Mouse (Mus musculus) CH12.LX (cell line): ENCODE data around the gene Ccdc3. TPM values are rescaled to one million over a fixed set of nuclear protein-coding genes. Genes with fewer than 3 reads are reported as not detected.

Experiments used
- DNase-seq: peaks from one replicate; pipeline ENCODE4 v3.0.0-alpha.2; 2013; ENCODE audit errors: extremely low read depth
- H3K27ac ChIP-seq: 2 replicates; pipeline ENCODE4 v1.5.1; 2012; ENCODE audit warnings: low read depth, mild to moderate bottlenecking, control low read depth, moderate library complexity; ENCODE audit not compliant: insufficient read depth
- H3K27me3 ChIP-seq: replicated peaks from 2 replicates; pipeline ENCODE3; 2012; ENCODE audit warnings: inconsistent platforms
- H3K36me3 ChIP-seq, 2 experiments: replicated peaks in 1 of 2; 2 replicates each; pipeline versions ENCODE3 to v1.6.1; 2012; ENCODE audit warnings: inconsistent platforms in 1 of 2, low read length in 1 of 2, mild to moderate bottlenecking in 1 of 2, mixed read lengths in 1 of 2, moderate library complexity in 1 of 2; ENCODE audit not compliant: control insufficient read depth in 1 of 2, insufficient read depth in 1 of 2
- H3K4me1 ChIP-seq, 2 experiments: 2 replicates each; pipeline ENCODE4 v1.6.1; 2012; ENCODE audit warnings: inconsistent platforms in 1 of 2, moderate library complexity in 1 of 2; ENCODE audit not compliant: insufficient read depth in 2 of 2, control insufficient read depth in 1 of 2
- H3K4me2 ChIP-seq: 2 replicates; pipeline ENCODE4 v1.6.1; 2012; ENCODE audit warnings: low read depth, mild to moderate bottlenecking, control low read depth; ENCODE audit not compliant: poor library complexity, insufficient read depth, severe bottlenecking
- H3K4me3 ChIP-seq, 3 experiments: fragments of 150-350 bp in 1 of 3; sonication (generic) in 1 of 3; replicated peaks in 1 of 3; 2 replicates each; pipeline versions ENCODE3 to v1.5.1; 2011 to 2012; ENCODE audit warnings: low read depth in 2 of 3, low read length in 2 of 3, mild to moderate bottlenecking in 2 of 3, moderate library complexity in 2 of 3, control low read depth in 1 of 3, improper control_type of control experiment in 1 of 3, inconsistent platforms in 1 of 3, mixed read lengths in 1 of 3; ENCODE audit not compliant: poor library complexity in 1 of 3
- H3K79me2 ChIP-seq: replicated peaks from 2 replicates; pipeline ENCODE4 v1.6.1; 2012; ENCODE audit warnings: mild to moderate bottlenecking, moderate library complexity; ENCODE audit not compliant: control insufficient read depth, poor library complexity, insufficient read depth, severe bottlenecking; ENCODE audit errors: extremely low read depth
- H3K9ac ChIP-seq: 2 replicates; pipeline ENCODE4 v1.6.1; 2012; ENCODE audit warnings: low read depth, mild to moderate bottlenecking, control low read depth, moderate library complexity; ENCODE audit not compliant: insufficient read depth
- H3K9me3 ChIP-seq: replicated peaks from 2 replicates; pipeline ENCODE3; 2012; ENCODE audit warnings: low read length, inconsistent platforms, mixed read lengths
- BHLHE40 ChIP-seq: IDR thresholded peaks from 2 replicates; pipeline ENCODE4 v1.6.1; 2011; ENCODE audit warnings: mild to moderate bottlenecking, low read depth, low read length, improper control_type of control experiment
- CHD2 ChIP-seq: IDR thresholded peaks from 2 replicates; pipeline ENCODE4 v1.6.1; 2011; ENCODE audit warnings: low read length, improper control_type of control experiment
- E2F4 ChIP-seq: IDR thresholded peaks from 2 replicates; pipeline ENCODE4 v1.6.1; 2011; ENCODE audit warnings: low read depth, low read length, improper control_type of control experiment; ENCODE audit not compliant: insufficient replicate concordance
- ELF1 ChIP-seq: IDR thresholded peaks from 2 replicates; pipeline ENCODE4 v1.6.1; 2014; ENCODE audit warnings: low read depth, mild to moderate bottlenecking, inconsistent platforms, low read length, improper control_type of control experiment
- EP300 ChIP-seq: IDR thresholded peaks from 2 replicates; pipeline ENCODE4 v1.6.1; 2011; ENCODE audit warnings: low read length, improper control_type of control experiment
- GABPA ChIP-seq: IDR thresholded peaks from 2 replicates; pipeline ENCODE4 v1.6.1; 2012; ENCODE audit warnings: low read depth, low read length, improper control_type of control experiment, inconsistent platforms; ENCODE audit not compliant: insufficient replicate concordance
- HCFC1 ChIP-seq: IDR thresholded peaks from 2 replicates; pipeline ENCODE4 v1.6.1; 2012; ENCODE audit warnings: low read depth, mild to moderate bottlenecking, inconsistent platforms, low read length, improper control_type of control experiment
- IRF4 ChIP-seq: IDR thresholded peaks from 2 replicates; pipeline ENCODE4 v1.6.1; 2014; ENCODE audit warnings: low read depth, mild to moderate bottlenecking, inconsistent platforms, low read length, improper control_type of control experiment
- MAZ ChIP-seq: IDR thresholded peaks from 2 replicates; pipeline ENCODE4 v1.6.1; 2012; ENCODE audit warnings: low read depth, mild to moderate bottlenecking, inconsistent platforms, low read length, improper control_type of control experiment, moderate library complexity
- MYC ChIP-seq: IDR thresholded peaks from 2 replicates; pipeline ENCODE4 v1.6.1; 2011; ENCODE audit warnings: low read depth, mild to moderate bottlenecking, improper control_type of control experiment, low read length
- NRF1 ChIP-seq: IDR thresholded peaks from 2 replicates; pipeline ENCODE4 v1.6.1; 2014; ENCODE audit warnings: low read depth, mild to moderate bottlenecking, inconsistent platforms, low read length, improper control_type of control experiment, moderate library complexity
- PAX5 ChIP-seq: IDR thresholded peaks from 2 replicates; pipeline ENCODE4 v1.6.1; 2012; ENCODE audit warnings: low read length, inconsistent platforms, mixed read lengths
- POLR2A ChIP-seq: IDR thresholded peaks from 2 replicates; pipeline ENCODE4 v1.6.1; 2011; ENCODE audit warnings: low read depth, mild to moderate bottlenecking, improper control_type of control experiment, low read length
- RCOR1 ChIP-seq: conservative IDR thresholded peaks from 2 replicates; pipeline ENCODE4 v1.6.1; 2012; ENCODE audit warnings: low read depth, mild to moderate bottlenecking, inconsistent platforms, low read length, improper control_type of control experiment
- SMC3 ChIP-seq: IDR thresholded peaks from 2 replicates; pipeline ENCODE4 v1.6.1; 2011; ENCODE audit warnings: low read depth, low read length, improper control_type of control experiment
- TCF12 ChIP-seq: IDR thresholded peaks from 2 replicates; pipeline ENCODE4 v1.6.1; 2014; ENCODE audit warnings: low read depth, mild to moderate bottlenecking, inconsistent platforms, low read length, improper control_type of control experiment
- USF2 ChIP-seq: conservative IDR thresholded peaks from 2 replicates; pipeline ENCODE4 v1.6.1; 2011; ENCODE audit warnings: low read depth, low read length, improper control_type of control experiment
- ZC3H11A ChIP-seq: IDR thresholded peaks from 2 replicates; pipeline ENCODE4 v1.6.1; 2012; ENCODE audit warnings: low read depth, mild to moderate bottlenecking, inconsistent platforms, low read length, improper control_type of control experiment
- ZKSCAN1 ChIP-seq: IDR thresholded peaks from 2 replicates; pipeline ENCODE4 v1.6.1; 2012; ENCODE audit warnings: low read depth, inconsistent platforms, low read length, improper control_type of control experiment, borderline replicate concordance
- ZNF384 ChIP-seq: IDR thresholded peaks from 2 replicates; pipeline ENCODE4 v1.6.1; 2012; ENCODE audit warnings: low read depth, low read length, improper control_type of control experiment, inconsistent platforms
- dilution Hi-C: fragments of 300-500 bp; cut with MboI; formaldehyde crosslinking; loops from 2 replicates; pipeline ENCODE4 v1.14.3; 2020; ENCODE audit warnings: low sequenced_read_pairs; ENCODE audit not compliant: extremely low pct_unique_long_range_greater_than_20kb, extremely low pct_ligation_motif_present
- in situ Hi-C: fragments of 300-500 bp; cut with MboI; formaldehyde crosslinking; loops from 3 replicates; pipeline ENCODE4 v1.14.3; 2019; ENCODE audit warnings: low sequenced_read_pairs, low pct_ligation_motif_present, low pct_unique_long_range_greater_than_20kb, mixed read lengths
- polyA plus RNA-seq: library from polyadenylated mRNA; unstranded; fragments of >175 nt; gene quantifications from 2 replicates; pipeline ENCODE4 v1.2.1, GENCODE M21; 2012; ENCODE audit warnings: low read depth; ENCODE audit not compliant: insufficient read length
- total RNA-seq, 2 experiments: library from RNA; depleted of rRNA; stranded (reverse); fragments of 300-350 nt in 1 of 2; fragments of >200 nt in 1 of 2; gene quantifications; 2 replicates each; pipeline ENCODE4 v1.2.3; 2012 to 2014

Ccdc3 gene
- total and polyA plus RNA-seq, 3 experiments, result not detected

DNA sequence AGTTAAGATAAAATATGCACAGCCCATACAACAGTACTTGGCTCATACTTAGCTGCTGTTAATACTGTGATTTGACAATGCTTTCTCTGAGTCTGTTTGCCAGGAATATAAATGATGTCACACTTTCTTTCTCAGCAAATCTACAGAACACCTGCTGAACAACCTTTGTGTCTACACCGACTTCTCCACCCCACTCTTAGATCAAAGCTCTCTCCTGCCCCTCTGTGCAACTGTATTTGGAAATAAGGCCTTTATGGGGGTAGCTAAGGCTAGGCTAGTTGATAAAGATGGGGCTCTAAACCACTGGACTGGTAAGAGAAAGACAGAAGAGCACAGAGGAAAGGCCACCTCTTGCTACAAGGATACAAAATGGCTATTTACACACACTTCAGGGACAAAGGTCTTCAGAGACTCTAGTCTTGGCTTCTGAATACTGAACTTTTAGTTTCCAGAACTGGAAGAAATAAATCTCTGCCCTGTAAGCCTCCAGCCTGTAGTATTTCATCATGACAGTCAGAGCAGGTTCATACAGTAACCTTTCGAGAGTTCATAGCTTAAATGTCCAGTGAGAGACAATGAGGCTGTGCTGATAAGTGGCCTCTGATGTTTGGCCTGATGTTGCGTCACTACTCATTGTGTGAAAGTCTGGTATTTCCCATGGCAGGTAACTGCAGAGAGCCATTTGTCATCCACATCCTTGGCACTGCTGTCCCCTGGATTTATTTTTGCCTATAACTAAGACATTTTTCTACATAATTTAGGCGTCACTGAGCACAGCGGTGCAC is 2.4 kb upstream of the Ccdc3 start:
- no peak overlapping the region for H3K4me3 ChIP-seq
- H3K9ac ChIP-seq, result no peak overlapping the region
- dilution Hi-C loops (no loop called here), in situ Hi-C loops (no loop called here)
- H3K9me3 ChIP-seq, result no peaks in the 10 kb centered on the region
- H3K4me2 ChIP-seq, result no peak overlapping the region
- H3K4me1 ChIP-seq, result peaks cover 2 to 6% of the 10 kb centered on the region in 2 experiments; a peak in 2 of 4 replicates
- no peak overlapping the region for H3K27ac ChIP-seq
- no peaks in the 10 kb centered on the region for H3K27me3 ChIP-seq
- TF ChIP-seq NRF1 (no peak), ZNF384 (no peak), EP300 (no peak), ZC3H11A (no peak), SMC3 (no peak), PAX5 (no peak), BHLHE40 (no peak), RCOR1 (no peak), HCFC1 (no peak), POLR2A (no peak), GABPA (no peak), E2F4 (no peak), MYC (no peak), IRF4 (no peak)
- no peaks in the 10 kb centered on the region for H3K79me2 ChIP-seq
- H3K36me3 ChIP-seq, result no peaks in the 10 kb centered on the region
- no peak for DNase-seq

DNA sequence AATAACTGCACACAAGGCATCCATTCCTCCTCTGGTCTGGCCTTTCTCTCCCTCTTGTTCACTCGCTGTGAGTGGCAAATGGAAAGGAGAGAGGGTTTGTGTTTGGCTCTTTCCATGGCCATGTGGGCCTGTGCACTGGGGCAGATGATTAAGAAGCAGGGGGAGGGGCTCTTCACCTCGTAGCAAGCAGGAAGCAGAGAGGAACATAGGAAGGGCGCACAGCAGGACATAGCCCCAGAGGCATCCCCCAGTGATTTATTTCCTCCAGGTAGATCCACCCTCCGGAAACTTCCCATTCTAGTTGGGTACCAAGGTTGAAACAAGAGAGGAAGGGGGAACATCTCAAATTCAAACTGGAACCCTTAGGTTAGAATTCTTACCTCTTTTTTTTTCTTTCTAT is 2.4 kb downstream of the Ccdc3 start:
- Histone ChIP-seq H3K27me3 (no peaks in the 10 kb centered on the region), H3K4me2 (no peak overlapping the region)
- peak; percentile 3 for DNase-seq

More for the DNA sequence above, 2.4 kb downstream of the Ccdc3 start:
- dilution Hi-C loops, result no loop called here
- TF ChIP-seq CHD2 (no peak), HCFC1 (no peak), ELF1 (no peak), ZKSCAN1 (no peak), TCF12 (no peak), POLR2A (no peak), NRF1 (no peak), USF2 (no peak), MAZ (no peak)
- Histone ChIP-seq H3K79me2 (no peaks in the 10 kb centered on the region), H3K4me1 (peaks cover 2 to 12% of the 10 kb centered on the region in 2 experiments; a peak in 2 of 4 replicates), H3K27ac (no peak overlapping the region), H3K4me3 (no peak overlapping the region), H3K36me3 (no peaks in the 10 kb centered on the region), H3K9me3 (no peaks in the 10 kb centered on the region), H3K9ac (no peak overlapping the region)
- in situ Hi-C loops, result no loop called here
